Mouse (Mus musculus) kidney, adult 2 months (tissue): ENCODE measurements at regions not wholly inside any gene's neighbourhood (a gene's known extent, or its start where the extent isn't known, plus 50 kb on each side); places are given as distances from the start of the nearest gene placed in this dataset.

Experiments
- CTCF ChIP-seq: fragments of 200-500 bp; conservative IDR thresholded peaks from 2 replicates; pipeline ENCODE4 v1.5.1; 2011; ENCODE audit warnings: low read depth, mild to moderate bottlenecking, control low read depth, low read length, moderate library complexity, mixed read lengths; ENCODE audit not compliant: insufficient read depth, insufficient read length
- POLR2A ChIP-seq: fragments of 200-500 bp; IDR thresholded peaks from one replicate; pipeline ENCODE4 v1.6.1; 2011; ENCODE audit warnings: low read depth, low read length, control low read depth

DNA sequence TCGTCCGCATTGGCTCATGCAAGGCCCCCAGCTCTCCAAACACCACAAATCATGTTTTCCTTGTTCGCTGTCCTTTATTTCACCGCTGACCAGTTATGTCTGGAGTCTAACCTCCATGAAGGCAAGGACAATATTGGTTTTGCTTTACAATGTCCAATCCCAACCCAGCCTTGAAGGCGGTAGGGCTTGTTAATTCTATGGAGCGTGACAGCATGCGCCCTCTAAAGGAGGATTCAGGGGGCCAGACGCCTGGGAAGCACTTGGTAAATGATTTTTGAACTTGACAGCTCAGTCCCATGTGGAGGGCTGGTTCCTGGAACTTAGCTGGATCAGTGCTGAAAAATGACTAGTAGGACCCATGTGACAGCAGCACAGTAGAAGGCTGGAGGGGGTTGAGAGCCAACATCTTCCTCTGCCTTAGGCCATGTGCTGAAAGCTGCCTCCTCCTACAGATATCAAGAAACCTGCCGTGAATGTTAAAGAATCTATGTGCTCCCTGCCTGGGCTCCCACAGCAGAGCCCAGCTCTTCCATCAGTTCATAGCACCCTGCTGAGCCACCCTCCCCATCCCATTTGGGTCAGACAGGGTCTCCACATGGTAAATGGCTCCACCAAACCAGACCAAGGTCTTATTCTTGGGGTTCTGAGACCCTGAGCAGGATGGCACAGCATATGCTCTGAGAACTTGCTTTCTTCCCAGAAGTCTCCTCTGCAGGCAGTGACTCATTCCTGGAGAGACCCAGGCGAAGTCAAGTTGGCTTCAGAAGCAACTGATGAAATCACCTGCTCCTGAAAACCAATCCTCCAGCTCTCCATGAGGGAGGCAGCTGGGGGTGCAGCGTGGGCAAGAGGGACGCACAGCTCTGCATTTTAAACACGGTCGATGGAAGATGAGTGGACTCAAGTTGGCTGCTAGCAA lies 148.3 kb downstream of the Fgf18 start:
- TF ChIP-seq CTCF (no peak), POLR2A (no peak)
